Mouse (Mus musculus) heart, adult 11 months (tissue): ENCODE data around the gene Erbb3.

ENCODE experiments used
- DNase-seq: peaks from one replicate; pipeline ENCODE4 v3.0.0; 2022

Erbb3 gene

DNA sequence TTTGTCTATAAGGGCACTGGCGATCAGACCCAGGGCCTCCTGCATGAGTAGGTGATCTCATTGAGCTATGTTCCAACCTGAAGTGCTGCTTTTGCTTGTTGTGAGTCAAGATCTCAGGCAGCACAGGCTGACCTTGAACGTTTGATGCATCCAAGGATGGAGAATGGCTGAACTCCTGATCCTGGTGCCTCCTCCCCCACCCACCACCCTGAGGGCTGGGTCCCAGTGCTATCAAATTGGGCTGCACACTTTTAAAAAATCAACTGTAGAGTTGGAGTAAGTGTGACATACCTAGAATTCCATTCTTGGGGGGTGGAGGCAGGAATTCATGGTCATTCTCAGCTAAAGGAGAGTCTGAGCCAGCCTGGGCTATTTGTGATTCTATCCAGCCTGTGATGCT is 17.0 kb upstream of the Erbb3 start:
- no peak for DNase-seq

DNA sequence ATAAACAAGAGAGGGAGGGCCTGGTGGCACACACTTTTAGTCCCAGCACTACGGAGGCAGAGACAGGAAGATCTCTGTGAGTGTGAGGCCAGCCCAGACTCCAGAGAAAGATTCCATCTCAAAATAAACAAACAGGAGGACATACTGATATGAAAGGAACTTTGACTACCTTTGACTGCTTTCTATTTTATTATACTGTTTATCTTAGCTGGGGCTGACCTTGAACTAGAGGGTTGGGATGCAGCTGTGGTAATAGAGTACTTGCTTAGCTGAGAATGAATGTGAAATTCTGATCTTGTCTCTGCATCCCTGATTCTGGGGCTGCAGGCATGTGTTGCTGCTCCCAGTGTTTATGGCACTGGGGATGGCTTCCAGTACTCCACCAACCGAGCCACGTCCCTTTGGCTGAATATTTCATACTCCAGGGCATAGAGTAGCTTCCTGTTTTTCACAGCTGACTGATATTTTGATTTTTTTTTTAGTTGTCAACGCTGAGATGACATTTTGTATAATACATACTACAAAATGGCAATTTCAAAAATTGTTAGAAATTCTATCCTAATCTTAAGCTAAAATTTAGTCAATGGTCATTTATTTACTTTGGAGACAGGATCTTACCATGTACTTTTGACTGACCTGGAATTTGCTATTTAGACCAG is 13.1 kb upstream of the Erbb3 start:
- DNase-seq: no peak

- DNase-seq: no peak
Observed at GRCm38 (mm10) chr10:128601499-128601898, 12.0 kb upstream of the Erbb3 start.

DNA sequence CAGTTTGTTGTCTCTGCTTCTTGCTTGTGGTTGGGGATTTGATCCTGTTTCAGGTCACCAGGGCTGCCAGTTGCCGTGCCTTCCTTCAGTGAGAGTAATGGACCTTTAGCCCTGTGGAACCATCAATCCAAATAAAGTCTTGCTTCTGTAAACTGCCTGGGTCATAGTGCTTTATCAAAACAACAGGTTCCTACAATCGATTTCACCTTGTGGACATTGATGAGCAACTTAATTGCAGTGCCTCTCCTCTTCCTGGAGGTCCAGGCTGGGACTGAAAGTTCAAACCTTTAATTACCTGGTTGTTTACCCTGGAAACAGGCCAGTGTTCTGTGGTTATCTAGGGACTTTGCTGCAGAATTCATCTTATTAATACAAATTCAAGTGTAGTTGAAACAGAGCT is 9.0 kb upstream of the Erbb3 start:
- DNase-seq: no peak

DNA sequence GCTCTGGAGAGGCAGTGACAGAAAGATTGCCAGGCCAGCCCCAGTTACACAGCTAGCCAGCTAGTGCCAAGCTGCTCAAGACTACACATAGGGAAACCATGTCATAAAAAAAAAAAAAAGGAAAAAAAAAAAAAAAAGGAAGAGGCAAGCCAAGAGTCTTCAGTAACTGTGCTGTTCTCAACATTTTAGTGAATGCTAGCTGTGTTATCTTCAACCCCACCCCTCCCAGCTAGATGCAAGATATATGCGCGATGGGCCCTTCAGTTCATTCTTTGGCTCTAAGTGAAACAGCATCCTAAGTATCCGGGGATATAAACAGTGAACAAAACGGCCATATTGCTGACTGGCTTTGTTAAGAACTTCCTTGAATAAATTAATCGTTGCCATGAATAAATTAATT is 3.3 kb upstream of the Erbb3 start:
- no peak for DNase-seq

GRCm38 (mm10) chr10:128591436-128591835 is 2.0 kb upstream of the Erbb3 start:
- DNase-seq: no peak

DNA sequence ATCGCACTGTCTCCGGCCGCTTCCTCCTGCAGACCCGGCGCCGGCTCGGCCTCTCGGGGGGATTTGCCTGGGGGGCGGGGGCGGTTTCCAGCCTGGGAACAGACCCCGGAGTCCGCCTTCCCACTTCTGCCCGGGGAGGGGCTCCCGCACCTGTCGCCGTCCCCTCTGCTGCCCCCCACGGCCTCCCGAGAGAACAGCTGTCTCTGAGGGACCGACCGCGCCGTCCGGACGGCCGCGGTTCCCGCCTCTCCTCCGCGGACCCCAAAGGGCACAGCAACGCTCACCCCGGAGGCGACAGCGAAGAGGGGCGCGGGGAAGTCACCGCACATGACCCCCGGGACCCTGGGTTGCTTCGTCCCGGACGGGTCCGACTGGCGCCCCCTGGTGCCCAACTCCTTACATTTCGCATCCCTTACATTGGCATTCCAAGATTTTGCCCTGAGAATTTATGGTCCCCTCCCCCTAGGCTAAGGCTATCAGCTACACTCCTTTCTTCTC is 790 bp upstream of the Erbb3 start:
- peak; percentile 94 for DNase-seq

DNA sequence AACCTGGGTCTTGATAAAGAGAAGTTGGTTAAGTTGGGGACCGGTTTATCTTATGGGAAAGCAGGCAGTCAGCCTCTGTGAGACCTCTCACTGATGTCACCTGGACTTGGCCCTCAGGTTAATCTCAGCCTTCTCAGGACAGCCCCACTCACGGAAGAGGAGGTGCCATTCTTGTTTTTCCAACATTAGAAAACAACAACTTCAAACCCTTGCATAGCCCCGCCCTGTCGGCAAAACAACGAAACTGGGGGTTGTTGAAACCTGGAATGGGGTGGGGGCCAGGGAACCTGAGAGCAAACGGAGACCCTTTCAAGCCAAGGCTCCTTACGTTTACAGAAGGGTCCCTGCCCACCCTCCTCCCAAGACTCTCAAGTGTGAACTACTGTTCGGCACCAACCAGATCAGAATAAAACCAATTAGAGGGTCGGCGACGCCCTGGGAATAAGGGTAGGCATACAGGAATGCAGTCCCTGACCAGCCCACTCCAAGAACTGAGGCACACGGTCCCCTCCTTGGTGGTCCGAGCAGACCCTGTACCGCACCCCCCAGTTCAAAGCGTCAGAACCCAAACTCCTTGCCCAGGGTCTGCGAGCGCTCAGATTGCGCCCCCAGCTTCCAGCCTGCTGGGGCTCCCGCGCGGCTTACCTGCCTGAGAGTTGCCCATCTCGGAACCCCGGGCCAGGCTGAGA is 533 bp downstream of the Erbb3 start:
- no peak for DNase-seq

- no peak for DNase-seq
Observed at GRCm38 (mm10) chr10:128588136-128588535, 1.3 kb downstream of the Erbb3 start.

GRCm38 (mm10) chr10:128587697-128588096 is 1.8 kb downstream of the Erbb3 start:
- no peak for DNase-seq

GRCm38 (mm10) chr10:128587120-128587519 is 2.3 kb downstream of the Erbb3 start:
- DNase-seq: no peak

- DNase-seq: no peak
Observed at GRCm38 (mm10) chr10:128586546-128586945, 2.9 kb downstream of the Erbb3 start.

DNA sequence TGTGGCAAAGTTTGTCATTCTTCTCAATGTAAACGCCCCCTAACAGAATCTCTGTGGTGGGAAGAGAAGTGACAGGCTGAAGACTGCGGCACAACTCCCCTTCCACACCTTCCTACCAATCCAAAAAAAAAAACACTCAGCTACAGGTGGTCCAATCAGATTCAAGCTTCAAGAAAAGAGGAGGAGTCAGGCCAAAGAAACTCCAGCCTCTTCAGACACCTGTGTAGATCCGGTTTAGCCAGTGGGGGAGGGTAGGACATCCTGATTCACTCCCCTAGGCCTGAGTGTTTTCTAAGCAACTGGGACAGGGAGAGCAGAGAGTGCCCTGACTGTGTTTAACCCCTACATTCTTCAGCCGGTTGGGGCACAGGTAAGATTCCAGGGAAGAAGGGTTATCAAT is 5.1 kb downstream of the Erbb3 start:
- no peak for DNase-seq

GRCm38 (mm10) chr10:128583644-128584043 is 5.8 kb downstream of the Erbb3 start:
- peak; percentile 97 for DNase-seq

- no peak for DNase-seq
Observed at GRCm38 (mm10) chr10:128579731-128580130, 9.7 kb downstream of the Erbb3 start.

- no peak for DNase-seq
Observed at GRCm38 (mm10) chr10:128579298-128579697, 10.2 kb downstream of the Erbb3 start.

GRCm38 (mm10) chr10:128578330-128578729 is 11.1 kb downstream of the Erbb3 start:
- DNase-seq: no peak

DNA sequence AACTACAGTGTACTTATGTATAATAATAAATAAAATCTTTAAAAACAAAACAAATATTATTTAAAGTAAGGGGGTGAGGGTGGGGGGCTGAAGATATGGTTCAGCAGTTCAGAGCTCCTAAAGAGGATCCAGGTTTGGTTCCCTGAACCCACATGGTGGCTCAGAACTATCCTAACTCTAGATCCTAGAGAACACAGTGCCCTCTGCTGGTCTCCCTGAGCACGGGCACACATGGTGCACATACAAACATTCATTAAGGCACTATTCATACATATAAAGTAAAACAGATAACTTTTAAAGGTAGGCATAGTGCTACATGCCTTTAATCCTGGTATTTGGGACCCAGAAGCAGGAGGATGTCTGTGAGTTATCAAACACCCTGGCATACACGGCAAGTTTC is 14.4 kb downstream of the Erbb3 start:
- peak; percentile 68 for DNase-seq

- peak; percentile 100 for DNase-seq
Observed at GRCm38 (mm10) chr10:128565788-128566531, 23.5 kb downstream of the Erbb3 start, which contains the start of gene Pa2g4. Gene Pa2g4, minus strand, starts transcription at chr10:128565987.

GRCm38 (mm10) chr10:128565206-128565787 is 24.2 kb downstream of the Erbb3 start:
- DNase-seq: peak; percentile 96

GRCm38 (mm10) chr10:128563544-128563943 is 25.9 kb downstream of the Erbb3 start:
- no peak for DNase-seq

DNA sequence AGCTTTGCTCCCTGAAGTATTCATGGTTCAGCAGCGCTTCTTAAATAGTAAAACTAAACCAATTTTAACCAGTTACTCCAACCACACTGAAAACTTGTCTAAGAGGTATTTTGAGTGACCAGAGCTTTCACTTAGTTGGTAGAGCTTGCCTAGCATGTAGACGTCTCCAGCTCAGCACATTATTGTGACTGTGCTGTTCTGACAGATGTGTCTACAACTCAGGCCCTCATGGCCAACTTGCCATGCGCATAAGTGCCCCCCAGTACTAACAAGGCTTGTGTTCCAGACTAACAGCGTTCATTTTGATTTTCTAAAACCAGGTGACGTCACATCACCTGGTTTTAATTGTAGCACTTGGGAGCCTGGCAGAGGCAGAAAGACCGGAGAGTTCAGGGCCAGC is 32.5 kb downstream of the Erbb3 start:
- DNase-seq: no peak

DNA sequence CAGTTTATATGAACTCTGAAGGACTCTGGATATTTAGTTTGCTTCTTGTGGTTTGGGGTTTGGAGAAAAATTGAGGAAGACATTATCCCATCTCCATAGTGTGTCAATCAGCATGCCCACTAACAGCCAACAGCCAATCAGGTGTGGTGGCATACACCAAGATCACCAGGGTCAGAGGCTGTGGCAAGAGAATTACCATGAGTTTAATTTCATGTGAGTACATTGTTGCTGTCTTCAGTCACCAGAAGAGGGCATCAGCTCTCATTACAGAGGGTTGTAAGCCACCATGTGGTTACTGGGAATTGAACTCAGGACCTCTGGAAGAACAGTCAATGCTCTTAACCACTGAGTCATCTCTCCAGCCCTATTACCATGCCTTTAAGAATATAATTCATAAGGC is 33.2 kb downstream of the Erbb3 start:
- DNase-seq: no peak
